In the genomic region with DNA sequence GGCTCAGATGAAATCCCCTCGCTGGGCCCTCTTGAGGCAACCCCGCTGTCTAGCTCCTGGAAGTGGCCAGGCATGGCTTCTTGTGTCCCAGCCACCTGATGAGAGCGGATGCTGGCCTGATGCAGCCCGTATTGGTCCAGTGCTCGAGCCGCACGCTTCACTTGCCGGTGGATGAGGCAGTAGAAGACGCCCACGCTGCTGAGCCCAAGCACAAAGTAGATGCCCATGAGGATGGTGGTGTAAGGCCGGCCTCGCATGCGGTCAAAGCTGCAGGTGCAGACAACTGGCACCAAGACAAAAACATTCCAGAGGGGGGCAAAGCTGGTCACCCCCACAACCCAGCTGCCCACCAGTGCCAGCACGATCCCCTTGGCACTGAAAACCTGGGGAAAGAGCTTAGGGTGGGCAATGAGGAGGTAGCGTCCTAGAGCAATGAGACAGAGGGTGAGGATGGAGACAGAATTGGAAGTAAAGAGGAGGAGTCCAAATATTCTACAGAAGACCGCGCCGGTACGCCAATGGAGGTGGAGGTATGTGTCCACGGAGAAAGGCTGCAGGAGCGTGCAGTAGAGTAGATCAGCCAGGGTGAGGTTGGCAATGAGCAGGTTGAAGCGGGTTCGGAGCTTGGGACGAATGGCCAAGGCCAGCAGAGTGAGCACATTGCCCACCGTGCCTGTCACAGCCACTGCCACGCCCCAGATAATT, we compare ENCODE assay signal across 10 mouse cellular contexts. TPM values are rescaled to one million over a fixed set of nuclear protein-coding genes. Genes with fewer than 3 reads are reported as not detected.
DNase-seq lines count a peak whose midpoint lies in the region; ATAC-seq and TF ChIP-seq lines count a peak whose summit lies in the region.
"Had no signal": no experiment of that assay in that cellular context is flagged by ENCODE, and none has a peak within 500 bp of the region (broad histone marks: within the 10 kb centered on the region; RNA-seq: fewer than 3 reads in every experiment).

No protein-coding gene starts in this region.

- WGBS in liver, adult 2 months: 73% methylated on average over 26 of the region's 26 CpGs
- 65% methylated on average over 26 of the region's 26 CpGs for WGBS in forebrain, embryonic 12.5 days
- 63% methylated on average over 26 of the region's 26 CpGs for WGBS in limb, embryonic 10.5 days
- 69% methylated on average over 26 of the region's 26 CpGs for WGBS in neural tube, embryonic 14.5 days

- no peak for ATAC-seq in forebrain, embryonic 12.5 days (ENCODE audit: low FRiP score)
- ATAC-seq in neural tube, embryonic 14.5 days (ENCODE audit: low read depth): no peak

- H3K9ac ChIP-seq in liver, adult 2 months (ENCODE audit: low read depth, low read length): peak overlapping the region; percentile 6
- 0 out of 2 replicates have a peak overlapping the region, but pooled peaks have one; percentile 33 for H3K9ac ChIP-seq in forebrain, embryonic 12.5 days
- 0 out of 2 replicates have a peak overlapping the region, but pooled peaks have one; percentile 16 for H3K9ac ChIP-seq in neural tube, embryonic 14.5 days (replicated peaks; ENCODE audit: low read depth, low read length)

- H3K9me3 ChIP-seq in forebrain, embryonic 12.5 days: no peaks in the 10 kb centered on the region
- H3K9me3 ChIP-seq in limb, embryonic 10.5 days (replicated peaks): no peaks in the 10 kb centered on the region
- no peaks in the 10 kb centered on the region for H3K9me3 ChIP-seq in neural tube, embryonic 14.5 days (ENCODE audit: control insufficient read depth, low read length)

- DNase-seq in liver, adult 2 months (ENCODE audit: extremely low read depth, low read depth, low spot score): no peak
- DNase-seq in liver: no peak
- no peak for DNase-seq in limb, embryonic 10.5 days (ENCODE audit: low spot score)
- no peak for DNase-seq in left cerebral cortex, postnatal 4 days
- DNase-seq in thymus, postnatal 25 days: no peak
- DNase-seq: cerebellum, postnatal 36 days; kidney, adult 8-10 months; thymus, adult 18-20 months had no signal

- peak overlapping the region; percentile 28; the same call in 1 of the 2 replicates for H3K4me3 ChIP-seq in liver, adult 2 months (ENCODE audit: insufficient read depth, low read depth, low read length)
- H3K4me3 ChIP-seq in forebrain, embryonic 12.5 days (replicated peaks): no peak overlapping the region
- H3K4me3 ChIP-seq in limb, embryonic 10.5 days: peak overlapping the region; percentile 25
- no peak overlapping the region for H3K4me3 ChIP-seq in neural tube, embryonic 14.5 days (ENCODE audit: low read depth, low read length)

- H3K36me3 ChIP-seq in liver, adult 2 months (ENCODE audit: control insufficient read depth, insufficient read depth, low read length): no peaks in the 10 kb centered on the region
- no peaks in the 10 kb centered on the region for H3K36me3 ChIP-seq in forebrain, embryonic 12.5 days (replicated peaks)
- H3K36me3 ChIP-seq in limb, embryonic 10.5 days: no peaks in the 10 kb centered on the region
- H3K36me3 ChIP-seq in neural tube, embryonic 14.5 days (ENCODE audit: control insufficient read depth, insufficient read depth, low read length): no peaks in the 10 kb centered on the region

- intact Hi-C loops in left cerebral cortex, postnatal 4 days (cut with DNase I): loop anchor here (5.0 kb wide), 3 partner anchors 112 to 317 kb away; a partner anchor contains a TSS

- no peaks in the 10 kb centered on the region for H3K27me3 ChIP-seq in liver, adult 2 months (ENCODE audit: control insufficient read depth, insufficient read depth, low read length)
- peaks cover 28% of the 10 kb centered on the region for H3K27me3 ChIP-seq in forebrain, embryonic 12.5 days
- H3K27me3 ChIP-seq in limb, embryonic 10.5 days (ENCODE audit: low read depth, poor library complexity, severe bottlenecking): peaks cover 25% of the 10 kb centered on the region
- no peaks in the 10 kb centered on the region for H3K27me3 ChIP-seq in neural tube, embryonic 14.5 days (ENCODE audit: control insufficient read depth, insufficient read depth, low read length)

- TF ChIP-seq CTCF in liver, adult 2 months (IDR thresholded peaks at IDR 0.05; ENCODE audit: low read depth, low read length): no peak

- H3K4me1 ChIP-seq in liver, adult 2 months (ENCODE audit: control insufficient read depth, insufficient read depth, low read length): peaks cover 31% of the 10 kb centered on the region
- peaks cover 45% of the 10 kb centered on the region for H3K4me1 ChIP-seq in forebrain, embryonic 12.5 days
- peaks cover 65% of the 10 kb centered on the region for H3K4me1 ChIP-seq in limb, embryonic 10.5 days
- H3K4me1 ChIP-seq in neural tube, embryonic 14.5 days (ENCODE audit: control insufficient read depth, insufficient read depth, low read length): peaks cover 27% of the 10 kb centered on the region

- H3K4me2 ChIP-seq in forebrain, embryonic 12.5 days: 0 out of 2 replicates have a peak overlapping the region, but pooled peaks have one; percentile 0
- 0 out of 2 replicates have a peak overlapping the region, but pooled peaks have one; percentile 14 for H3K4me2 ChIP-seq in neural tube, embryonic 14.5 days (ENCODE audit: low read depth, low read length)

- no peak for TF ChIP-seq POLR2A in liver, adult 2 months (IDR thresholded peaks at IDR 0.05; ENCODE audit: extremely low read depth, insufficient read depth, low read length)

- no peaks in the 10 kb centered on the region for H3K79me2 ChIP-seq in liver, adult 2 months (ENCODE audit: control insufficient read depth, insufficient read depth, low read length)

- peak overlapping the region; percentile 42 for H3K27ac ChIP-seq in liver, adult 2 months (replicated peaks; ENCODE audit: insufficient read depth, low read depth, low read length)
- no peak overlapping the region for H3K27ac ChIP-seq in forebrain, embryonic 12.5 days
- peak overlapping the region; percentile 74 for H3K27ac ChIP-seq in limb, embryonic 10.5 days
- no peak overlapping the region for H3K27ac ChIP-seq in neural tube, embryonic 14.5 days (ENCODE audit: low read depth, low read length)

RNA-seq across cellular contexts. Expression of a gene that starts 1.4 kb away (rescaled TPM):
- total RNA-seq in liver, adult 2 months (2014; rRNA removed): 0.07 and 0.09 TPM in 2 replicates
- 0.12 and 0.19 TPM in 2 replicates for polyA plus RNA-seq in liver, adult 2 months (2012; rRNA removed)
- polyA plus RNA-seq in forebrain, embryonic 12.5 days (2016; fragmentation: Nextera tagmentation; extraction: Ambion mirVana): 0.10 and 0.37 TPM in 2 replicates
- 0.28 and 0.30 TPM in 2 replicates for polyA plus RNA-seq in limb, embryonic 10.5 days (2016; fragmentation: Nextera tagmentation; extraction: Ambion mirVana)
- 0.35 and 0.40 TPM in 2 replicates for polyA plus RNA-seq in neural tube, embryonic 14.5 days (2014; fragmentation: Nextera tagmentation; extraction: Ambion mirVana)
- under 1 TPM; 0.44 to 0.46 TPM for total RNA-seq in left cerebral cortex, postnatal 4 days (2021)

RNA-seq across cellular contexts. Expression of a gene that starts 30.9 kb away (rescaled TPM):
- total RNA-seq in liver, adult 2 months (2014; rRNA removed): 0.92 and 2.1 TPM in 2 replicates
- polyA plus RNA-seq in liver, adult 2 months (2012; rRNA removed): 14.9 and 17.1 TPM in 2 replicates
- polyA plus RNA-seq in forebrain, embryonic 12.5 days (2016; fragmentation: Nextera tagmentation; extraction: Ambion mirVana): 16.1 and 16.8 TPM in 2 replicates
- 22.1 and 22.8 TPM in 2 replicates for polyA plus RNA-seq in limb, embryonic 10.5 days (2016; fragmentation: Nextera tagmentation; extraction: Ambion mirVana)
- polyA plus RNA-seq in neural tube, embryonic 14.5 days (2014; fragmentation: Nextera tagmentation; extraction: Ambion mirVana): 19.2 and 20.7 TPM in 2 replicates
- total RNA-seq in left cerebral cortex, postnatal 4 days (2021): 10 to 100 TPM; 47.8 to 52.7 TPM

RNA-seq across cellular contexts. Expression of a gene that starts 36.5 kb away (rescaled TPM):
- total RNA-seq in liver, adult 2 months (2014; rRNA removed): 55.9 and 73.0 TPM in 2 replicates
- polyA plus RNA-seq in liver, adult 2 months (2012; rRNA removed): 131 and 142 TPM in 2 replicates
- polyA plus RNA-seq in forebrain, embryonic 12.5 days (2016; fragmentation: Nextera tagmentation; extraction: Ambion mirVana): 226 and 228 TPM in 2 replicates
- polyA plus RNA-seq in limb, embryonic 10.5 days (2016; fragmentation: Nextera tagmentation; extraction: Ambion mirVana): 305 and 309 TPM in 2 replicates
- 195 and 216 TPM in 2 replicates for polyA plus RNA-seq in neural tube, embryonic 14.5 days (2014; fragmentation: Nextera tagmentation; extraction: Ambion mirVana)
- 100 to 1,000 TPM; 105 to 107 TPM for total RNA-seq in left cerebral cortex, postnatal 4 days (2021)

RNA-seq across cellular contexts. Expression of a gene that starts 50.8 kb away (rescaled TPM):
- 0.40 and 0.74 TPM in 2 replicates for total RNA-seq in liver, adult 2 months (2014; rRNA removed)
- 2.3 and 4.9 TPM in 2 replicates for polyA plus RNA-seq in liver, adult 2 months (2012; rRNA removed)
- polyA plus RNA-seq in forebrain, embryonic 12.5 days (2016; fragmentation: Nextera tagmentation; extraction: Ambion mirVana): 2.1 and 3.4 TPM in 2 replicates
- 5.9 and 6.1 TPM in 2 replicates for polyA plus RNA-seq in limb, embryonic 10.5 days (2016; fragmentation: Nextera tagmentation; extraction: Ambion mirVana)
- polyA plus RNA-seq in neural tube, embryonic 14.5 days (2014; fragmentation: Nextera tagmentation; extraction: Ambion mirVana): 1.9 and 2.0 TPM in 2 replicates
- not detected for total RNA-seq in left cerebral cortex, postnatal 4 days (2021)

RNA-seq across cellular contexts. Expression of a gene that starts 57.5 kb away (rescaled TPM):
- total RNA-seq in liver, adult 2 months (2014; rRNA removed): 3.0 and 5.4 TPM in 2 replicates
- polyA plus RNA-seq in liver, adult 2 months (2012; rRNA removed): 18.0 and 28.1 TPM in 2 replicates
- polyA plus RNA-seq in forebrain, embryonic 12.5 days (2016; fragmentation: Nextera tagmentation; extraction: Ambion mirVana): 16.8 and 17.3 TPM in 2 replicates
- 33.5 and 36.6 TPM in 2 replicates for polyA plus RNA-seq in limb, embryonic 10.5 days (2016; fragmentation: Nextera tagmentation; extraction: Ambion mirVana)
- 3.8 and 7.4 TPM in 2 replicates for polyA plus RNA-seq in neural tube, embryonic 14.5 days (2014; fragmentation: Nextera tagmentation; extraction: Ambion mirVana)
- total RNA-seq in left cerebral cortex, postnatal 4 days (2021): 1 to 10 TPM; 7.4 to 7.6 TPM

Comparison
In these comparisons a context has a peak if more than half of its experiments do, and no peak if none do; other contexts are left out.
1. H3K27ac ChIP-seq: peak in liver, adult 2 months (single experiment) and limb, embryonic 10.5 days (single experiment); none in forebrain, embryonic 12.5 days (single experiment) and neural tube, embryonic 14.5 days (single experiment).
2. H3K4me3 ChIP-seq: peak in liver, adult 2 months (single experiment) and limb, embryonic 10.5 days (single experiment); none in forebrain, embryonic 12.5 days (single experiment) and neural tube, embryonic 14.5 days (single experiment).
3. Peak in every context shown above with its lines, with median percentiles within 50 percentile points of each other: H3K9ac ChIP-seq.